Mouse (Mus musculus): ENCODE data around the gene Cd3eap. TPM values are rescaled to one million over a fixed set of nuclear protein-coding genes. Genes with fewer than 3 reads are reported as not detected.

Cd3eap gene
- total and polyA plus RNA-seq, 3 experiments = 14.4 to 36.9 (median 22.6) TPM

GRCm38 (mm10) chr7:19354991-19355390, 4.3 kb downstream of the Cd3eap start:
- Histone ChIP-seq H3K4me2 (ENCODE audit: insufficient read depth, low read depth, poor library complexity, severe bottlenecking) (no peak overlapping the region), H3K27me3 (replicated peaks) (peaks cover under 1% of the 10 kb centered on the region), H3K9ac (ENCODE audit: insufficient read depth, low read depth) (no peak overlapping the region), H3K36me3 (replicated peaks in 1 of 2; ENCODE audit: control insufficient read depth in 1 of 2, insufficient read depth in 1 of 2, low read length in 1 of 2) (peaks cover 39 to 72% of the 10 kb centered on the region in 2 experiments), H3K4me3 (replicated peaks in 1 of 3; ENCODE audit: low read depth in 2 of 3, low read length in 2 of 3, poor library complexity in 1 of 3) (no peak overlapping the region), H3K9me3 (replicated peaks; ENCODE audit: low read length) (no peaks in the 10 kb centered on the region), H3K79me2 (replicated peaks; ENCODE audit: control insufficient read depth, extremely low read depth, insufficient read depth, poor library complexity, severe bottlenecking) (peaks cover 8% of the 10 kb centered on the region), H3K27ac (ENCODE audit: insufficient read depth, low read depth) (no peak overlapping the region), H3K4me1 (ENCODE audit: control insufficient read depth in 1 of 2, insufficient read depth in 2 of 2) (peaks cover 5 to 26% of the 10 kb centered on the region in 2 experiments; a peak in 3 of 4 replicates)
- TF ChIP-seq HCFC1 (IDR thresholded peaks at IDR 0.05; ENCODE audit: low read depth, low read length) = no peak
- TF ChIP-seq JUND (conservative IDR thresholded peaks at IDR 0.05; ENCODE audit: low read depth, low read length) = no peak
- TF ChIP-seq KAT2A (IDR thresholded peaks at IDR 0.05; ENCODE audit: insufficient replicate concordance, low read length) = no peak
- TF ChIP-seq BHLHE40 (IDR thresholded peaks at IDR 0.05; ENCODE audit: low read depth, low read length) = no peak
- TF ChIP-seq MYC (IDR thresholded peaks at IDR 0.05; ENCODE audit: low read depth, low read length) = no peak
- no peak for TF ChIP-seq IRF4 (IDR thresholded peaks at IDR 0.05; ENCODE audit: low read depth, low read length)
- no peak for TF ChIP-seq RAD21 (IDR thresholded peaks at IDR 0.05; ENCODE audit: low read depth, low read length)
- no peak for TF ChIP-seq GABPA (IDR thresholded peaks at IDR 0.05; ENCODE audit: insufficient replicate concordance, low read depth, low read length)
- TF ChIP-seq RCOR1 (conservative IDR thresholded peaks at IDR 0.05; ENCODE audit: low read depth, low read length) = no peak
- no peak for TF ChIP-seq CHD2 (IDR thresholded peaks at IDR 0.05; ENCODE audit: low read length)
- no peak for TF ChIP-seq TBP (conservative IDR thresholded peaks at IDR 0.05; ENCODE audit: low read depth, low read length)
- no peak for TF ChIP-seq E2F4 (IDR thresholded peaks at IDR 0.05; ENCODE audit: insufficient replicate concordance, low read depth, low read length)
- TF ChIP-seq ZKSCAN1 (IDR thresholded peaks at IDR 0.05; ENCODE audit: borderline replicate concordance, low read depth, low read length) = no peak
- TF ChIP-seq EP300 (IDR thresholded peaks at IDR 0.05; ENCODE audit: low read length) = no peak
- no peak for TF ChIP-seq ZMIZ1 (IDR thresholded peaks at IDR 0.05; ENCODE audit: low read depth, low read length)
- TF ChIP-seq USF1 (IDR thresholded peaks at IDR 0.05; ENCODE audit: low read depth, low read length) = no peak
- no peak for TF ChIP-seq CTCF (conservative IDR thresholded peaks at IDR 0.05 in 1 of 2, IDR thresholded peaks at IDR 0.05 in 1 of 2; ENCODE audit: low read depth in 2 of 2, low read length in 2 of 2)
- no peak for TF ChIP-seq MAZ (IDR thresholded peaks at IDR 0.05; ENCODE audit: low read depth, low read length)
- TF ChIP-seq SIN3A (IDR thresholded peaks at IDR 0.05; ENCODE audit: low read length) = no peak
- no peak for TF ChIP-seq ZC3H11A (IDR thresholded peaks at IDR 0.05; ENCODE audit: low read depth, low read length)
- no peak for DNase-seq (ENCODE audit: extremely low read depth)
- dilution Hi-C loops (cut with MboI; ENCODE audit: extremely low pct_ligation_motif_present, extremely low pct_unique_long_range_greater_than_20kb, low sequenced_read_pairs) (no loop called here), in situ Hi-C loops (cut with MboI; ENCODE audit: low pct_ligation_motif_present, low pct_unique_long_range_greater_than_20kb, low sequenced_read_pairs) (loop anchor here (10.0 kb wide), 1 partner anchor 190 kb away; the partner anchor contains the start of gene Gipr)

DNA sequence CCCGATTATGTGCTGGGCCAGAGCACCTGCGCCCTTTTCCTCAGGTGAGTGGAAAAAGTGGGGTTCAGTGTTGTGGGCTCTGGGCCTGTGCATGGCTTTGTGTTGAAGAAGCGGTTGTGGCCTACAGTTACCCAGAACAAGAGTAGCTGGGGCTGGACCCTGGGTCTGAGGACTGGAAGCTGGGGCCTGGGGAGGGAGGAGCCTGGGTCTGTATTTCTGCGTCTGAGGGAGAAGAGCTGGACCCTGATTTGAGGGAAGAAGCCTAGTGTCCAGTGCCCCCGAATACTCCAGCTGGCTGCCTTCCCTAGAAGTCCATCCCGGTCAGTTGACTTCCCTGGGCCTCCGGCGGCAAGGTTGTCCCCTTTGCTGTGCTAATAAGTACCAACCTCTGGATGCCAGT, 9.1 kb downstream of the Cd3eap start:
- H3K27me3 ChIP-seq (replicated peaks) = no peaks in the 10 kb centered on the region
- in situ Hi-C loops (cut with MboI; ENCODE audit: low pct_ligation_motif_present, low pct_unique_long_range_greater_than_20kb, low sequenced_read_pairs) = loop anchor here (10.0 kb wide), 1 partner anchor 185 kb away; the partner anchor contains the start of gene Gipr
- dilution Hi-C loops (cut with MboI; ENCODE audit: extremely low pct_ligation_motif_present, extremely low pct_unique_long_range_greater_than_20kb, low sequenced_read_pairs) = no loop called here
- peaks cover 4 to 9% of the 10 kb centered on the region in 2 experiments; a peak in 3 of 4 replicates for H3K4me1 ChIP-seq (ENCODE audit: control insufficient read depth in 1 of 2, insufficient read depth in 2 of 2)
- H3K27ac ChIP-seq (ENCODE audit: insufficient read depth, low read depth) = no peak overlapping the region
- no peak for TF ChIP-seq ZMIZ1 (IDR thresholded peaks at IDR 0.05; ENCODE audit: low read depth, low read length)
- TF ChIP-seq GABPA (IDR thresholded peaks at IDR 0.05; ENCODE audit: insufficient replicate concordance, low read depth, low read length) = no peak
- TF ChIP-seq ZKSCAN1 (IDR thresholded peaks at IDR 0.05; ENCODE audit: borderline replicate concordance, low read depth, low read length) = no peak
- no peak for TF ChIP-seq MAZ (IDR thresholded peaks at IDR 0.05; ENCODE audit: low read depth, low read length)
- no peak for TF ChIP-seq ETS1 (conservative IDR thresholded peaks at IDR 0.05; ENCODE audit: low read depth, low read length)
- TF ChIP-seq EP300 (IDR thresholded peaks at IDR 0.05; ENCODE audit: low read length) = no peak
- no peak for TF ChIP-seq KAT2A (IDR thresholded peaks at IDR 0.05; ENCODE audit: insufficient replicate concordance, low read length)
- no peak for TF ChIP-seq ZC3H11A (IDR thresholded peaks at IDR 0.05; ENCODE audit: low read depth, low read length)
- TF ChIP-seq MYC (IDR thresholded peaks at IDR 0.05; ENCODE audit: low read depth, low read length) = no peak
- no peak for TF ChIP-seq MEF2A (IDR thresholded peaks at IDR 0.05; ENCODE audit: borderline replicate concordance, low read depth, low read length)
- no peak for TF ChIP-seq RAD21 (IDR thresholded peaks at IDR 0.05; ENCODE audit: low read depth, low read length)
- peaks cover 35 to 71% of the 10 kb centered on the region in 2 experiments for H3K36me3 ChIP-seq (replicated peaks in 1 of 2; ENCODE audit: control insufficient read depth in 1 of 2, insufficient read depth in 1 of 2, low read length in 1 of 2)
- no peaks in the 10 kb centered on the region for H3K79me2 ChIP-seq (replicated peaks; ENCODE audit: control insufficient read depth, extremely low read depth, insufficient read depth, poor library complexity, severe bottlenecking)
- H3K4me3 ChIP-seq (replicated peaks in 1 of 3; ENCODE audit: low read depth in 2 of 3, low read length in 2 of 3, poor library complexity in 1 of 3) = no peak overlapping the region
- H3K4me2 ChIP-seq (ENCODE audit: insufficient read depth, low read depth, poor library complexity, severe bottlenecking) = no peak overlapping the region
- no peaks in the 10 kb centered on the region for H3K9me3 ChIP-seq (replicated peaks; ENCODE audit: low read length)
- DNase-seq (ENCODE audit: extremely low read depth) = no peak
- no peak overlapping the region for H3K9ac ChIP-seq (ENCODE audit: insufficient read depth, low read depth)
